Mouse (Mus musculus) MEL-GATA-1-ER (cell line): ENCODE results near the gene Ggta1.

ENCODE experiments used
- DNase-seq: peaks from one replicate; pipeline ENCODE4 v3.0.0-alpha.2; 2012; ENCODE audit warnings: low read depth; ENCODE audit errors: extremely low read depth

Ggta1 gene

DNA sequence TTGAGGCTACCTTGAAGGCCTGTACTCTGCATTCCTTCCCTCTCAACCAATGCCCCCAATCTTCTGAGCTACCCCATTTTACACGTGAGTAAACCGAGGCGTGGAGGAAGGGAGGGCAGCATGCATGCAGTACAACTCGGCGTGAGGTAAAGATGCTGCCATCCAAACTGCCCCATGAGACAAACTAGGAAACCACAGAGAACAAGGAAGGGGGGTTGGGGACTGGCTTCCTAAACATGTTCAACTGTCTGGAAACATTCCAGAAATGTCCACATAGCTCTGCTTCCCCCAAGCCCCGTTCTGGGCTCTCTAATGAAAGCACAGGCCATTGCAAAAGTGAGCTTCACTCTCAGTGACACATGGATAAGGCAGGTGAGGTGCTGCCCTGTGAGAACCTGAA, 21.6 kb downstream of the Ggta1 start:
- DNase-seq = no peak

DNA sequence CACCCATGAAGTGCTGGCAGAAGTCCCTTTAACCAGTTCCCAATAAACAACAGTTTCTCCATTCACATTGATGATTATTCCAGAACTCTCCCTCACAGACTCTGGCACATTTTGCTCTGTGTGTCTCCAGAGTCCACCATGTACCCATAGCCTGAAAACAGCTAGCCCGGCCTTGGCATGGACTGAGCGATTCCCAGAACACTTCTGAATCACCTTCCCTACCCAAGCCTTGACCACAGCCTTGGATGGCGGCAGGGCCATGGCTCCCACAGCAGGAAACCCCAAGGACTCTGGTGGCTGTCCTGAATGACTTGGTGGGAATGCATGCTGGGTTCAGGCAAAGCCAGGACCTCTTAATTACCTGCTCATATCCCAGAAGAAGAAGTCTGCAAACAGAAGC, 22.6 kb downstream of the Ggta1 start:
- no peak for DNase-seq

- no peak for DNase-seq
These were observed 25.2 kb downstream of the Ggta1 start for GRCm38 (mm10) chr2:35437796-35438195.

DNA sequence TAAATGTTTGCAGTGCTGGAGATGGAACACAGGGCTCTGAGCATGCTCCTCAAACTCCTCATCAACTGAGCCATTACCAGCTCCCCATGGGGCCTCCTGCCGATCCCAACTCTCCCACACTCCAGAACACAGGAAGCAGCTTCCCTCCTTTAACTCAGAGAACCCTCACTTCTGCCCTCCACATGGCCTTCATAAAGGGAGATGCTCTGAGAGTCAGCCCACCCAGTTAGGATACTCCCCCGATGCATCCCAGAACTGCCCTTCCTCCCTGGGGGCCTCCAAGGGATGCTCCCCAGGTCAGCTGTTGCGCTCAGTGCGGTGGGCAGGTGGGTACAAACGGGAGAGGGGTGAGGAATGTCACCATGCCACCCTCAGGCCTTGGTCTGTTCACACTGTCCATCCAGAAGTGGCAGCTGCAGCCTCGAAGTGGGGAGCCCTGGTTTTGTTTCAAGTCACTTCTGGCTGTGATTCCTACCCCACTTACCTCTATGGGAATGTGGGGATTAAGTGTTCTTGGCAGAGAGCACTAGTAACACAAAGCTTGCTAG, 28.4 kb downstream of the Ggta1 start:
- DNase-seq = no peak

GRCm38 (mm10) chr2:35433428-35433827, 29.6 kb downstream of the Ggta1 start:
- DNase-seq = no peak

- no peak for DNase-seq
These were observed 30.6 kb downstream of the Ggta1 start for GRCm38 (mm10) chr2:35432472-35432871.

DNA sequence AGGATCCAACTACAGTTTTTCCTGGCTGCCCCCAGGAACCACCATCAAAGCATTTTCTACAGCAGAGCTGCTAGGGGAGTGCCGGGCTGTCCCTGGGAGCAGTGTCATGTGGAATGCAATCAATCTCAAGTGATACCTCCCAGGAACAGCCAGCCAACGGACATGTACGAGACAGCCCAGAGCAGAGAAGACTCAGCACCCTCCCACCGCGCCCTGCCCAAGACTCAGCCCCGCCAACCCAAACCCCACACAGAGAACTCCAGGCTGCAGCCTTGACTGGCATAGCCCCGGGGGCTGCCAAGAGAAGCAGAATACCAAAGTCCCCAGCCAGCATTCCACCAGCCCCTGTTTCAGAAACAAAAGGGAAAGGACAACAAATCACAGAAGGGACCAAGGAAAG, 31.0 kb downstream of the Ggta1 start:
- no peak for DNase-seq

DNA sequence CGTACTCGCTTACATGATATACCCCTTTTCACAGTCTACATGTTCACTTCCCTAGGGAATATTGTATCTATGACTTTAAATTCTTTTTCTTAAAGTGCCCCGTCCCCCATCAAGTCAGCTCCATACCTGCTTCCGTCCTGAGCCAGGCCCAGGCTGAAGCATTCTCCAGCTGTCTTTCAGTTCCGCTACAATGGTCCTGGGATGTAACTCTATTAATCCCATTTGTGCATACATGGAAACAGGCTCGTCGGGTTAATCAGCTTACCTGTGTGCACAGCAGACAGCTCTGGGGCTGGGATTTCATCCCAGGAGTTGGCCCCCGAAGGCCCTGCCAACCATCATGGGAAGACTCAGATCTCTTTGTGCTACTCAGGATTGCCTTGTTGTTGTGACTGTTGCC, 32.2 kb downstream of the Ggta1 start:
- no peak for DNase-seq

- no peak for DNase-seq
These were observed 34.3 kb downstream of the Ggta1 start for GRCm38 (mm10) chr2:35428615-35429300.

DNA sequence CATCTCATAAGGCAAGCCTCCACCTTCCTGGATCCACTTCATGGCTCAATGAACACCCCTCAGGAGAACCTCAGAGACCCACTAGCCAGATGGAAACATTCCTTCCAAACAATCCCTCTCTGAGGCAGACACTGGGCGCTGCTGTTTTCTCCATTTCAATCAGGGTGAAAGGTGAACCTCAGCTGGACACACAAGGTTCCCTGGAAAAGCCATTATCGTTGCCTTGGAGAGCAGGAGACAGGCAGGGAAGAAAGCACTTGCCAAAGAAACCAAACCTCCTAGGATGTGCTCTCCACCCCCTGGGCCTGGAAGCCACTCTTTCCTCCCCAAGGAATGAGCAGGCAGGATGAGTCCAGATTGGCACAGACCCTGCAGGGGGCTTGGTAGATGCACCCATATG, 35.5 kb downstream of the Ggta1 start:
- DNase-seq = no peak

- DNase-seq = no peak
These were observed 39.2 kb downstream of the Ggta1 start for GRCm38 (mm10) chr2:35423711-35424339.

GRCm38 (mm10) chr2:35422384-35422783, 40.6 kb downstream of the Ggta1 start:
- DNase-seq = no peak

GRCm38 (mm10) chr2:35420681-35421080, 42.4 kb downstream of the Ggta1 start:
- no peak for DNase-seq

DNA sequence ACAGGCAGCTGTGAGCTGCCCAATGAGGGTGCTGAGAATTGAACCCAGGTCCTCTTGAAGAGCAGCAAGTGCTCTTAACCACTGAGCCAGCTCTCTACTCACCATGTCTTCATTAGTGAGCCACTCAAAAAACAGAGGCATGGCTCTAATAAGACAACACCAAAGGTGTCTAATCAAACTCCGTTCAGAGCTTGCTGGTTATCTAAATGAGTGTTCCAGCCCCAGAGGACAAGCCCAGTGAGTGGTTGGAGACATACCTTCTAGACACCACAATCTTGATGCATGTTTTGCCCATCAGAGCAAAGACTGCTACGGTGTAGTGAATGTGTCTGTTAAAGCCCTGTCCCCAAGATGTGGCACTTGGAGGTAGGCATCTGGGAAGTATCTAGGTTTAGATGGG, 43.4 kb downstream of the Ggta1 start:
- no peak for DNase-seq

DNA sequence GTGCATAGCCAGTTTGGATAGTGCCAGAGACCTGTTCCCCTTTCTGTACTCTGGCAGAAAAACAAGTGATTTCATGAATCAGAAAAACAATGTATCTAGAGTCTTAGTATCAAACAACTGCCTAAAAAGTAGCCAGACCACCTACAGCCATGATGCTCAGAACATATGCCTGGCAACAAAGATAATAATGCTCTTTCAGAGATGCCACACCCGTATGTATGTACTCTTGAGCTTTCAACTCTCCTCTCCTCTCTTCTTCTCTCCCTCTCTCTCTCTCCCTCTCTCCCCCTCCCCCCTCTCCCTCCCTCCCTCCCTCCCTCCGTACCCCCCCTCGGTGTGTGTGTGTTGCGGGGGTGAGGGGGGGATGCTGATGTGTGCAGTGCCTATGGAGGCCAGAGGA, 43.8 kb downstream of the Ggta1 start:
- DNase-seq = no peak

DNA sequence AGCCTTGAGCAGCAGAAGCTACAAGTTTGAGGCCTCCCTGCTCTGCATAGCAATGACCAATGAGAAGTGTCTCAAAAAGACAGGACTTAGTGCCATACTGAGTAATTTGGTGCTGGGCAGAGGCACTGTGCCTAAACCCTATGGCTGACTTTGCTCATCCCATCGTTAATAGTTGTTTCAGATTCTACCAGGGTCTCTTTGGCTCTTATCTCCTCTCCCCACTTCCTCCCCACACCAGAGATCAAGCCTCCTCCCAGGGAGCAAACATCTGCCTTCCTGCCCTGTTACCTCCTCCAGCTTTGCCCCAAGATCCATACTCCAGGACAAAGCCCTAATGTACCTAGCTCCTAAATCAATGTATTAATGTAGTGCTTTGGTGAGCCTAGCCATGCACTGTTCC, 45.8 kb downstream of the Ggta1 start:
- no peak for DNase-seq

GRCm38 (mm10) chr2:35416473-35416872, 46.6 kb downstream of the Ggta1 start:
- no peak for DNase-seq

DNA sequence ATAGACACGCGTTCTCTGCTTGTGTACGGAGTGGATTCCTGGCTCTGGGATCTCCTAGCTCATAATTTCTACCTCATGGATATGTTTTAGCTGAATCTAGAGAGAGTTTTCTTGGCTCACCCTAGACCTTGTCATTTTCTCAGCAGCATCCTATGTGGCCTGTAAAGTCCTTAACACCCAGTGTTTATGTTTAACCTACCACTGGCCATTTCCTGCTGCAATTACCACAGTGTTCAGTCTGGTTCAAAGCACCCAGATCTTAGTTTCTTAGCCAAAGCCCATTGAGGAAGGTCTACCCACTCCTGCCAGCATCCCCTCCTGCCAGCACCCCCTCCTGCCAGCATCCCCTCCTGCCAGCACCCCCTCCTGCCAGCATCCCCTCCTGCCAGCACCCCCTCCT, 50.2 kb downstream of the Ggta1 start:
- DNase-seq = no peak

GRCm38 (mm10) chr2:35412246-35412645, 50.8 kb downstream of the Ggta1 start:
- no peak for DNase-seq

DNA sequence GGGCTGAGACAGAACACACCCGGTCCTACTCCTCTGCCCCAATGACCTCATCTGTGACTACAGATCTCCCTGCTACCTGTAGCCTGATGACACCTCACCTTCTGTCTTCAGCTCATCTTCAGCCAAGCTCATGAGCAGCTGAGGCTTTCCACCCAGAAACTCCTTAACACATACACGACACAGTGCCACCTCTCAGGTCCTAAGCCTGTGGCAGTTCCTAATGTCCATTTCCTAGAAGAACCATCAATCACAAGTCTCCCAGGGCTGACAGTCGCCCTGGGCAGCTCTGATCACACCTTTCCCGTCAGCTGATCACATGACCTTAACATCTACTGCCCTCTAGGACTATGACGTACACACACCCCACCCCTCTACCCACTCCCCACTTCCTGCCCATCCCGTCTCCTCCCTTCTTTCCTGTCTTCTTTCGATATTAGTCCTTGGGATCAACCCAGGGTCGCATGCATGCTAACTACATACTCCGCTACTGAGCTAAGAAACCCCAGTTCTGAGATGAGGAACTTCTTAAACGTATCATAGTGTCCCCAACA, 51.3 kb downstream of the Ggta1 start:
- no peak for DNase-seq

DNA sequence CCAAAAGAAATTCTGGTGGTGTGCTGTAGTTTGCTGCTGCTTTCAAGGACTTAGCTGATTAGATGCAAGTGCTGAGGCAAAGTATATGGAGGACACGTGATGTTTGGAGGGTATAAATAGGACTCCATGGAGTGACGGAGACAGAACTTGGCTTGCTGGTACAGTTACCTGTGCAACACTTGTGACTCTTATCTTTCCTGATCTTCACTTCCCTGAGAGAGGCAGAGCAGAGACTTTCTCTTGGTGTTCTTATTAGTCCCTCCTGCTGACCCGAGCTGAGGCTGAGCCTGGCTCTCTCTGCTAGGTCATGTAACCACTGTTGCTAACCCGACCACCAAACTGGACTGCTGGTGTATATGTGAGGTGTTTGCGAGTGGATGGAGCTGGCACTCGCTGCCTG, 53.6 kb downstream of the Ggta1 start:
- DNase-seq = no peak

DNA sequence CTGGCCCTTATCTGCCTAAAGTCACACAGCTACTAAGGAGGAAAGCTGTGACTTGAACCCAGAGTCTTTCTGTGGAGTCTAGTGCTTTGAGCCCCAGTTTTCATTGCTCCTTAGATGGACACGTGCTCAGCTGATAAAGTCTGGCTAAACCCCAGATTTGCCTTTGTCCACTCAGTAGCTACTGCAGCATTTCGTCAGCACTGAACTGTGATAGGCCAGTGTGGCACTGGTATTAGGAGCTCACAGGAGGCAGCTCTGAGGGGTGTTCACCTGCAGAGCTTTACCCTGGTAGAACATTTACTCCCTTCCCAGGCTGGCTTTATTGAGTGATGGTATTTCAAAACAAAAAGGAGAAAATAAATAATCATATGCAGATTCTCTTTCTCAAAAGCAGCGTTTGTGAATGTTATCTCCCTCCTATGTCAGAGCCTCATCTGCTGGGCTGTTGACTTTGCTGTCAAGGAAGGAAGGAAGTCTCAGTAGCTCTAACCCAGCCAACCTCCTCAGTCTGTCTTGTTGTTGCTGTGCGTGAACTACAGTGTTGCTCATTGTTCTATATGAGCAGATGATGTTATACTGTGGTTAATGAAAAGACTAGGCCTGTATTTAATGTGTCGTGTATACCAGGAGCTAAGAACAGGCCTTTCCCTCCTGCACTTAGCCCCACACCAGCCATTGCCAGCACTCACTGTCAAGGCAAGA, 54.5 kb downstream of the Ggta1 start:
- DNase-seq = no peak
